Mouse (Mus musculus) kidney, adult 2 months (tissue): ENCODE measurements around the gene Wasf1.

ENCODE experiments used
- CTCF ChIP-seq: fragments of 200-500 bp; conservative IDR thresholded peaks from 2 replicates; pipeline ENCODE4 v1.5.1; 2011; ENCODE audit warnings: low read depth, mild to moderate bottlenecking, control low read depth, low read length, moderate library complexity, mixed read lengths; ENCODE audit not compliant: insufficient read depth, insufficient read length
- POLR2A ChIP-seq: fragments of 200-500 bp; IDR thresholded peaks from one replicate; pipeline ENCODE4 v1.6.1; 2011; ENCODE audit warnings: low read depth, low read length, control low read depth

- TF ChIP-seq CTCF (no peak), POLR2A (no peak)
Observed at GRCm38 (mm10) chr10:40964546-40964945, 81.3 kb downstream of the Wasf1 start.
